Mouse (Mus musculus) myocyte (in vitro differentiated cells): ENCODE results near the gene Herc2.

Experiments
- E2F4 ChIP-seq: IDR thresholded peaks from one replicate; pipeline ENCODE4 v1.6.1; 2011; ENCODE audit warnings: mild to moderate bottlenecking, control low read depth, moderate library complexity; ENCODE audit not compliant: insufficient read depth
- POLR2A ChIP-seq: IDR thresholded peaks from one replicate; pipeline ENCODE4 v1.6.1; 2011; ENCODE audit warnings: low read depth, mild to moderate bottlenecking, control low read depth, moderate library complexity; ENCODE audit not compliant: insufficient read length
- POLR2AphosphoS2 ChIP-seq: IDR thresholded peaks from one replicate; pipeline ENCODE4 v1.6.1; 2011; ENCODE audit warnings: low read depth, control low read depth; ENCODE audit not compliant: insufficient read length
- REST ChIP-seq: IDR thresholded peaks from one replicate; pipeline ENCODE4 v1.6.1; 2011; ENCODE audit warnings: mild to moderate bottlenecking, control low read depth, moderate library complexity; ENCODE audit not compliant: insufficient read depth, insufficient read length
- SRF ChIP-seq: IDR thresholded peaks from one replicate; pipeline ENCODE4 v1.6.1; 2011; ENCODE audit warnings: low read depth; ENCODE audit not compliant: control insufficient read depth, insufficient read length
- TCF12 ChIP-seq: IDR thresholded peaks from one replicate; pipeline ENCODE4 v1.6.1; 2011; ENCODE audit warnings: mild to moderate bottlenecking, control low read depth; ENCODE audit not compliant: poor library complexity, insufficient read depth, severe bottlenecking
- USF1 ChIP-seq: IDR thresholded peaks from one replicate; pipeline ENCODE4 v1.6.1; 2011; ENCODE audit warnings: low read depth, mild to moderate bottlenecking, control low read depth, moderate library complexity

- TF ChIP-seq TCF12 (no peak), POLR2A (no peak), E2F4 (no peak), REST (no peak), POLR2AphosphoS2 (no peak), USF1 (no peak), SRF (no peak)
Measured at GRCm38 (mm10) chr7:56011018-56011333, 39.0 kb upstream of the Herc2 start.
